ENCODE assay signal across 19 mouse cellular contexts in the genomic region with DNA sequence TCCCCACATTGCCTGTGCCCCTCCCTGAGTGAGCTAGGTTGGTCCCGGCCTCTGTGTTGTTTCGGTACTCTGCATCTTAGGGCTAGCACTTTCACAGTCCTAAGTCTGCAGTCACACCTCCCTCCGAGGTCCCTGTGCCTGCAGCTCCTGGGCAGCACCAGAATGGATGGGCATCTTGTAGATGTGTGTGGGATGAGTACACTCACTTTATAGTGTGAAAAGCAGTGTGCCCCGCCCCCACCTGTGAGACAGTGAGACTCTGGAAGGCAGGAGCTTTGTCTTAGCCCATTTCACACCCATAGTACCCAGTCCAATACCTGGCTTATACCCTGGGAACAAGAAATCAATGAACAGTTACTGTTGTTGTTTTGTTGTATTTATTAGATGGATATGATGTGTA. TPM values are rescaled to one million over a fixed set of nuclear protein-coding genes. Genes with fewer than 3 reads are reported as not detected.
DNase-seq lines count a peak whose midpoint lies in the region; ATAC-seq lines count a peak whose summit lies in the region.
"Had no signal": no experiment of that assay in that cellular context is flagged by ENCODE, and none has a peak within 500 bp of the region (broad histone marks: within the 10 kb centered on the region; RNA-seq: fewer than 3 reads in every experiment).

No protein-coding gene starts in this region.

- ATAC-seq in frontal cortex, adult (ENCODE audit: low TSS enrichment), result peak; percentile 15; the same call in 1 of the 2 replicates
- ATAC-seq: activated CD4-positive, CD25-positive, alpha-beta regulatory T cell, adult 4 months; forebrain, embryonic 14.5 days had no signal

- DNase-seq in frontal cortex, postnatal 10 days (ENCODE audit: low spot score in 2 of 2), result no peak
- peak; percentile 58 to 66 for DNase-seq in left cerebral cortex, adult 18-20 months (ENCODE audit: low spot score in 2 of 2)
- DNase-seq in left cerebral cortex, adult 11 months (ENCODE audit: low spot score), result no peak
- peak; percentile 59 for DNase-seq in right cerebral cortex, adult 18-20 months
- no peak for DNase-seq in right cerebral cortex, postnatal 4 days
- DNase-seq in adrenal gland, postnatal 4 days (ENCODE audit: low spot score in 2 of 2), result no peak
- DNase-seq: adrenal gland, adult 8-10 months; cerebellum, adult 8-10 months; gastrocnemius, postnatal 25 days; heart, adult 18-20 months; kidney, adult 18-20 months; liver, embryonic 13.5 days; lung, adult 2 months; thymus, adult 18-20 months; thymus, postnatal 36 days had no signal

RNA-seq across cellular contexts. Expression of gene Larp6, which starts 2.5 kb away (rescaled TPM):
- total RNA-seq in left cerebral cortex, adult 18-20 months (2021), result 10 to 100 TPM; 37.6 to 41.6 TPM
- total RNA-seq in adrenal gland, postnatal 4 days (2021), result 1 to 10 TPM; 3.8 to 4.1 TPM
- total RNA-seq: megakaryocyte, adult 5-6 weeks had no signal

RNA-seq across cellular contexts. Expression of gene Lrrc49, which starts 27.3 kb away (rescaled TPM):
- total RNA-seq in left cerebral cortex, adult 18-20 months (2021), result 10 to 100 TPM; 89.4 to 95.6 TPM
- total RNA-seq in adrenal gland, postnatal 4 days (2021), result 10 to 100 TPM; 38.0 to 39.5 TPM

Comparison
In these comparisons a context has a peak if more than half of its experiments do, and no peak if none do; other contexts are left out.
1. DNase-seq: peak in left cerebral cortex, adult 18-20 months (2 of 2) and right cerebral cortex, adult 18-20 months (single experiment); none in frontal cortex, postnatal 10 days (0 of 2), left cerebral cortex, adult 11 months (single experiment), right cerebral cortex, postnatal 4 days (single experiment) and adrenal gland, postnatal 4 days (0 of 2).
2. RNA of gene Larp6, which starts 2.5 kb away (total RNA-seq): 37.6 to 41.6 TPM in left cerebral cortex, adult 18-20 months; 3.8 to 4.1 TPM in adrenal gland, postnatal 4 days; every median in the first group is over 4 times any median in the second.